In genomic region chr8:81814742-81815141, GRCm38 (mm10) we compare ENCODE assay signal across 29 mouse cellular contexts.
DNase-seq lines count a peak whose midpoint lies in the region; ATAC-seq and TF ChIP-seq lines count a peak whose summit lies in the region.
"Had no signal": no experiment of that assay in that cellular context is flagged by ENCODE, and none has a peak within 500 bp of the region (broad histone marks: within the 10 kb centered on the region; RNA-seq: fewer than 3 reads in every experiment).

No protein-coding gene starts in this region.

- H3K4me2 ChIP-seq in midbrain, embryonic 11.5 days, result no peak overlapping the region
- H3K4me2 ChIP-seq in midbrain, postnatal 0 days (ENCODE audit: low read depth, low read length, poor library complexity, severe bottlenecking), result no peak overlapping the region
- no peak overlapping the region for H3K4me2 ChIP-seq in limb, embryonic 11.5 days (ENCODE audit: low read depth, severe bottlenecking)
- H3K4me2 ChIP-seq: forebrain, embryonic 12.5 days; heart, embryonic 12.5 days; hindbrain, embryonic 13.5 days; limb, embryonic 15.5 days; liver, embryonic 15.5 days; lung, embryonic 14.5 days had no signal

- no peaks in the 10 kb centered on the region for H3K27me3 ChIP-seq in midbrain, embryonic 11.5 days (ENCODE audit: control insufficient read depth, insufficient read depth, low read length)
- H3K27me3 ChIP-seq in midbrain, postnatal 0 days (ENCODE audit: insufficient read depth, low read length), result no peaks in the 10 kb centered on the region
- H3K27me3 ChIP-seq in embryonic facial prominence, embryonic 10.5 days (replicated peaks; ENCODE audit: low read depth, poor library complexity, severe bottlenecking), result no peaks in the 10 kb centered on the region
- no peaks in the 10 kb centered on the region for H3K27me3 ChIP-seq in limb, embryonic 11.5 days (ENCODE audit: control insufficient read depth, insufficient read depth, low read length)
- H3K27me3 ChIP-seq: forebrain, embryonic 12.5 days; heart, embryonic 12.5 days; hindbrain, embryonic 13.5 days; limb, embryonic 15.5 days; liver, embryonic 15.5 days had no signal

- no peak for DNase-seq in midbrain, embryonic 11.5 days (ENCODE audit: low spot score, missing footprints)
- DNase-seq in midbrain, postnatal 0 days (ENCODE audit: low spot score), result no peak
- DNase-seq in embryonic facial prominence, embryonic 10.5 days (ENCODE audit: low spot score), result peak; percentile 20
- DNase-seq in limb, embryonic 11.5 days (ENCODE audit: low spot score), result peak; percentile 60
- no peak for DNase-seq in gastrocnemius, adult 18-20 months (ENCODE audit: low spot score)
- DNase-seq in layer of hippocampus, adult 9-11 months, result no peak
- no peak for DNase-seq in cerebellum, adult 9-11 months
- DNase-seq: adrenal gland, postnatal 10 days; cerebellum, adult 11 months; cerebellum, postnatal 10 days; gastrocnemius, postnatal 25 days; heart, adult 2 months; heart, postnatal 4 days; kidney, adult 9 months; kidney, postnatal 14 days; lung, embryonic 14.5 days; lung, postnatal 14 days; retina, postnatal 1 day; right cerebral cortex, postnatal 14 days had no signal

- H3K4me3 ChIP-seq in midbrain, embryonic 11.5 days (ENCODE audit: low read depth, low read length), result no peak overlapping the region
- H3K4me3 ChIP-seq in midbrain, postnatal 0 days (ENCODE audit: low read depth, low read length), result no peak overlapping the region
- H3K4me3 ChIP-seq in embryonic facial prominence, embryonic 10.5 days, result no peak overlapping the region
- no peak overlapping the region for H3K4me3 ChIP-seq in limb, embryonic 11.5 days (ENCODE audit: low read depth, low read length)
- H3K4me3 ChIP-seq: erythroblast, embryonic 14.5 days; forebrain, embryonic 12.5 days; heart, adult 2 months; heart, embryonic 12.5 days; hindbrain, embryonic 13.5 days; left cerebral cortex, adult 2 months; limb, embryonic 15.5 days; liver, embryonic 15.5 days had no signal

- no peaks in the 10 kb centered on the region for H3K9me3 ChIP-seq in midbrain, embryonic 11.5 days (ENCODE audit: control insufficient read depth, low read length)
- H3K9me3 ChIP-seq in midbrain, postnatal 0 days (ENCODE audit: low read length), result no peaks in the 10 kb centered on the region
- no peaks in the 10 kb centered on the region for H3K9me3 ChIP-seq in embryonic facial prominence, embryonic 10.5 days
- H3K9me3 ChIP-seq in limb, embryonic 11.5 days (ENCODE audit: control insufficient read depth, low read length), result no peaks in the 10 kb centered on the region
- H3K9me3 ChIP-seq: forebrain, embryonic 12.5 days; G1E; heart, embryonic 12.5 days; hindbrain, embryonic 13.5 days; limb, embryonic 15.5 days; liver, embryonic 15.5 days had no signal

- H3K36me3 ChIP-seq in midbrain, embryonic 11.5 days (ENCODE audit: control insufficient read depth, insufficient read depth, low read length), result no peaks in the 10 kb centered on the region
- no peaks in the 10 kb centered on the region for H3K36me3 ChIP-seq in midbrain, postnatal 0 days (ENCODE audit: insufficient read depth, low read length)
- H3K36me3 ChIP-seq in embryonic facial prominence, embryonic 10.5 days (replicated peaks), result no peaks in the 10 kb centered on the region
- H3K36me3 ChIP-seq in limb, embryonic 11.5 days (ENCODE audit: control insufficient read depth, insufficient read depth, low read length), result no peaks in the 10 kb centered on the region
- H3K36me3 ChIP-seq: forebrain, embryonic 12.5 days; heart, embryonic 12.5 days; hindbrain, embryonic 13.5 days; limb, embryonic 15.5 days; liver, embryonic 15.5 days had no signal

- H3K4me1 ChIP-seq in midbrain, embryonic 11.5 days (ENCODE audit: control insufficient read depth, insufficient read depth, low read length), result peaks cover 3% of the 10 kb centered on the region; the same call in 1 of the 2 replicates
- no peaks in the 10 kb centered on the region for H3K4me1 ChIP-seq in midbrain, postnatal 0 days (ENCODE audit: insufficient read depth, low read length)
- H3K4me1 ChIP-seq in embryonic facial prominence, embryonic 10.5 days, result peaks cover 53% of the 10 kb centered on the region
- 0 out of 2 replicates have a peak, but pooled peaks cover 2% of the 10 kb centered on the region for H3K4me1 ChIP-seq in limb, embryonic 11.5 days (ENCODE audit: control insufficient read depth, insufficient read depth, low read length)
- H3K4me1 ChIP-seq: liver, embryonic 15.5 days had no signal

- 11% methylated on average over 3 of the region's 3 CpGs for WGBS in midbrain, embryonic 11.5 days
- 30% methylated on average over 3 of the region's 3 CpGs for WGBS in midbrain, postnatal 0 days
- 34% methylated on average over 3 of the region's 3 CpGs for WGBS in embryonic facial prominence, embryonic 10.5 days
- WGBS in limb, embryonic 11.5 days, result 9% methylated on average over 3 of the region's 3 CpGs

- peak; percentile 66 for ATAC-seq in midbrain, embryonic 11.5 days (ENCODE audit: low FRiP score)
- no peak for ATAC-seq in midbrain, postnatal 0 days (ENCODE audit: low FRiP score)
- peak; percentile 52 for ATAC-seq in CD4-positive, CD25-positive, alpha-beta regulatory T cell, adult 4 months
- ATAC-seq in limb, embryonic 11.5 days (ENCODE audit: insufficient number of reproducible peaks, low FRiP score, low TSS enrichment, low read depth), result peak; percentile 44; the same call in 1 of the 2 replicates
- ATAC-seq: intestine, postnatal 0 days had no signal

- no peak overlapping the region for H3K9ac ChIP-seq in midbrain, embryonic 11.5 days (ENCODE audit: low read length)
- H3K9ac ChIP-seq in midbrain, postnatal 0 days (replicated peaks; ENCODE audit: low read length, poor library complexity, severe bottlenecking), result no peak overlapping the region
- no peak overlapping the region for H3K9ac ChIP-seq in limb, embryonic 11.5 days (ENCODE audit: low read length)
- H3K9ac ChIP-seq: forebrain, embryonic 12.5 days; heart, embryonic 12.5 days; hindbrain, embryonic 13.5 days; limb, embryonic 15.5 days; liver, embryonic 15.5 days; lung, embryonic 14.5 days had no signal

- TF ChIP-seq CTCF in midbrain, postnatal 0 days (IDR thresholded peaks at IDR 0.05), result no peak

- H3K27ac ChIP-seq in midbrain, embryonic 11.5 days (ENCODE audit: low read depth, low read length), result no peak overlapping the region
- H3K27ac ChIP-seq in midbrain, postnatal 0 days (ENCODE audit: low read depth, low read length), result no peak overlapping the region
- peak overlapping the region; percentile 57; the same call in 1 of the 2 replicates for H3K27ac ChIP-seq in embryonic facial prominence, embryonic 10.5 days (replicated peaks)
- no peak overlapping the region; the same call in 1 of the 2 replicates for H3K27ac ChIP-seq in limb, embryonic 11.5 days (replicated peaks; ENCODE audit: low read depth, low read length)
- H3K27ac ChIP-seq: forebrain, embryonic 12.5 days; heart, adult 2 months; hindbrain, embryonic 13.5 days; left cerebral cortex, adult 2 months; limb, embryonic 15.5 days; liver, embryonic 15.5 days had no signal

Comparison
In these comparisons a context has a peak if more than half of its experiments do, and no peak if none do; other contexts are left out.
1. DNase-seq: peak in embryonic facial prominence, embryonic 10.5 days (single experiment) and limb, embryonic 11.5 days (single experiment); none in midbrain, embryonic 11.5 days (single experiment), midbrain, postnatal 0 days (single experiment), gastrocnemius, adult 18-20 months (single experiment), layer of hippocampus, adult 9-11 months (single experiment) and cerebellum, adult 9-11 months (single experiment).